Mouse (Mus musculus) olfactory bulb, adult 2 months (tissue): ENCODE data around the gene Wdr76. TPM values are rescaled to one million over a fixed set of nuclear protein-coding genes. Genes with fewer than 3 reads are reported as not detected.

Experiments used
- H3K27ac ChIP-seq: fragments of 200-500 bp; 2 replicates; pipeline ENCODE4 v1.5.1; 2012; ENCODE audit warnings: low read depth, low read length; ENCODE audit not compliant: insufficient read depth
- H3K4me1 ChIP-seq: fragments of 200-500 bp; 2 replicates; pipeline ENCODE4 v1.6.1; 2012; ENCODE audit warnings: low read length; ENCODE audit not compliant: control insufficient read depth, insufficient read depth
- H3K4me3 ChIP-seq: fragments of 200-500 bp; 2 replicates; pipeline ENCODE4 v1.5.1; 2012; ENCODE audit warnings: mild to moderate bottlenecking, low read depth, low read length, moderate library complexity; ENCODE audit not compliant: insufficient read depth
- CTCF ChIP-seq: fragments of 200-500 bp; IDR thresholded peaks from 2 replicates; pipeline ENCODE4 v1.5.1; 2012; ENCODE audit warnings: low read depth, mild to moderate bottlenecking, low read length, moderate library complexity; ENCODE audit not compliant: insufficient read depth
- POLR2A ChIP-seq: fragments of 200-500 bp; IDR thresholded peaks from 2 replicates; pipeline ENCODE4 v1.6.1; 2012; ENCODE audit warnings: mild to moderate bottlenecking, low read depth, low read length, moderate library complexity; ENCODE audit not compliant: insufficient read depth
- WGBS: fragments of 180-500 bp; shearing (Covaris S2); methylation state at CpG from one replicate; pipeline ENCODE4 v1.1.7; 2018; 5-methylcytosine and 5-hydroxymethylcytosine counted together
- polyA plus RNA-seq: library from polyadenylated mRNA; stranded (reverse); fragments of >200 nt; gene quantifications from 2 replicates; pipeline ENCODE4 v1.2.4, GENCODE M21; 2012; ENCODE audit warnings: low replicate concordance; ENCODE audit not compliant: missing spikeins, insufficient read depth, insufficient read length

Wdr76 gene
- polyA plus RNA-seq, 1 experiment: not detected

GRCm38 (mm10) chr2:121570999-121571655, 64.6 kb downstream of the Wdr76 start:
- Histone ChIP-seq H3K27ac (no peak overlapping the region), H3K4me3 (no peak overlapping the region), H3K4me1 (0 out of 2 replicates have a peak, but pooled peaks cover 2% of the 10 kb centered on the region)
- WGBS: 76% methylated on average over 8 of the region's 8 CpGs
- TF ChIP-seq POLR2A (no peak), CTCF (no peak)

- WGBS: 14% methylated on average over 7 of the region's 7 CpGs
- TF ChIP-seq POLR2A (no peak), CTCF (peak; percentile 79)
- H3K27ac ChIP-seq: no peak overlapping the region
- 0 out of 2 replicates have a peak, but pooled peaks cover 2% of the 10 kb centered on the region for H3K4me1 ChIP-seq
- H3K4me3 ChIP-seq: no peak overlapping the region
Observed at GRCm38 (mm10) chr2:121571780-121572179, 65.3 kb downstream of the Wdr76 start.

- TF ChIP-seq POLR2A: no peak
- no peak for TF ChIP-seq CTCF
- WGBS: 75% methylated on average over 9 of the region's 9 CpGs
- no peak overlapping the region for H3K4me3 ChIP-seq
- no peak overlapping the region for H3K27ac ChIP-seq
- H3K4me1 ChIP-seq: 0 out of 2 replicates have a peak, but pooled peaks cover 2% of the 10 kb centered on the region
Observed at GRCm38 (mm10) chr2:121574066-121574630, 67.6 kb downstream of the Wdr76 start.

GRCm38 (mm10) chr2:121575741-121576201, 69.2 kb downstream of the Wdr76 start:
- no peak overlapping the region for H3K4me3 ChIP-seq
- 0 out of 2 replicates have a peak, but pooled peaks cover 2% of the 10 kb centered on the region for H3K4me1 ChIP-seq
- H3K27ac ChIP-seq: no peak overlapping the region
- WGBS: 70% methylated on average over 8 of the region's 8 CpGs
- no peak for TF ChIP-seq CTCF
- no peak for TF ChIP-seq POLR2A

- TF ChIP-seq CTCF (no peak), POLR2A (no peak)
- Histone ChIP-seq H3K4me1 (no peaks in the 10 kb centered on the region), H3K4me3 (no peak overlapping the region), H3K27ac (no peak overlapping the region)
- WGBS: 87% methylated on average over 13 of the region's 13 CpGs
Observed at GRCm38 (mm10) chr2:121582809-121583376, 76.4 kb downstream of the Wdr76 start.

- TF ChIP-seq POLR2A (no peak), CTCF (no peak)
- H3K27ac ChIP-seq: no peak overlapping the region
- H3K4me3 ChIP-seq: no peak overlapping the region
- WGBS: 67% methylated on average over 13 of the region's 13 CpGs
- H3K4me1 ChIP-seq: peaks cover under 1% of the 10 kb centered on the region; the same call in 1 of the 2 replicates
Observed at GRCm38 (mm10) chr2:121583468-121584116, 77.1 kb downstream of the Wdr76 start.

- 79% methylated on average over 5 of the region's 5 CpGs for WGBS
- no peak for TF ChIP-seq CTCF
- Histone ChIP-seq H3K4me1 (peaks cover 3% of the 10 kb centered on the region; the same call in 1 of the 2 replicates), H3K27ac (no peak overlapping the region), H3K4me3 (no peak overlapping the region)
Observed at GRCm38 (mm10) chr2:121584705-121585104, 78.2 kb downstream of the Wdr76 start.

- WGBS: 55% methylated on average over 12 of the region's 12 CpGs
- H3K4me1 ChIP-seq: peaks cover 3% of the 10 kb centered on the region; the same call in 1 of the 2 replicates
- no peak overlapping the region for H3K4me3 ChIP-seq
- H3K27ac ChIP-seq: no peak overlapping the region
- TF ChIP-seq POLR2A: no peak
Observed at GRCm38 (mm10) chr2:121587523-121588308, 81.2 kb downstream of the Wdr76 start.
